Mouse (Mus musculus) hematopoietic multipotent progenitor cell, adult 10-12 weeks (in vitro differentiated cells): ENCODE data around the gene Vmn1r4. TPM values are rescaled to one million over a fixed set of nuclear protein-coding genes. Genes with fewer than 3 reads are reported as not detected.

Experiments used
- polyA plus RNA-seq: library from polyadenylated mRNA; stranded (reverse); fragments of >175 nt; gene quantifications from 2 replicates; pipeline ENCODE4 v1.2.3, GENCODE M21; 2012; ENCODE audit warnings: low replicate concordance

Gene Vmn1r4
- polyA plus RNA-seq = not detected in 2 replicates

GRCm38 (mm10) chr6:56923726-56924707, at the start of gene Vmn1r4, which contains the start of gene Nt5c3:
Gene Vmn1r4 (plus strand): TSS chr6:56924015.
Gene Nt5c3 (minus strand): TSS chr6:56923932.

GRCm38 (mm10) chr6:56969973-56970372, 46.2 kb downstream of the Vmn1r4 start, which contains the start of gene Vmn1r5:
Gene Vmn1r5 (plus strand): TSS chr6:56970273.

GRCm38 (mm10) chr6:56996943-56997342, 73.1 kb downstream of the Vmn1r4 start, which contains the start of gene Vmn1r6:
Gene Vmn1r6 (plus strand): TSS chr6:56997243.

Other genes with a start within 250 kb of the Vmn1r4 start
- 2.0 TPM in 1 of 2 replicates, not detected in the other for gene Lsm5, start 219.3 kb upstream of the Vmn1r4 start, polyA plus RNA-seq
- 10.8 and 21.9 TPM in 2 replicates for gene Avl9, start 209.1 kb upstream of the Vmn1r4 start, polyA plus RNA-seq
- gene Kbtbd2, start 126.2 kb upstream of the Vmn1r4 start, polyA plus RNA-seq = 6.4 and 7.2 TPM in 2 replicates
- 0.41 and 0.58 TPM in 2 replicates for gene Fkbp9, start 92.0 kb upstream of the Vmn1r4 start, polyA plus RNA-seq
- 27.5 and 28.9 TPM in 2 replicates for gene Nt5c3, start 83 bp upstream of the Vmn1r4 start, polyA plus RNA-seq
- gene Vmn1r5, start 46.3 kb downstream of the Vmn1r4 start, polyA plus RNA-seq = not detected in 2 replicates
- not detected in 2 replicates for gene Vmn1r6, start 73.2 kb downstream of the Vmn1r4 start, polyA plus RNA-seq
- gene Vmn1r7, start 101.3 kb downstream of the Vmn1r4 start, polyA plus RNA-seq = not detected in 2 replicates
- not detected in 2 replicates for gene Vmn1r8, start 108.3 kb downstream of the Vmn1r4 start, polyA plus RNA-seq
- not detected in 2 replicates for gene Vmn1r9, start 142.8 kb downstream of the Vmn1r4 start, polyA plus RNA-seq
- not detected in 2 replicates for gene Vmn1r10, start 185.4 kb downstream of the Vmn1r4 start, polyA plus RNA-seq
- not detected in 2 replicates for gene Vmn1r11, start 209.4 kb downstream of the Vmn1r4 start, polyA plus RNA-seq
- gene Vmn1r12, start 232.9 kb downstream of the Vmn1r4 start, polyA plus RNA-seq = not detected in 2 replicates